18 mouse cellular contexts compared by ENCODE assay signal in the genomic region with DNA sequence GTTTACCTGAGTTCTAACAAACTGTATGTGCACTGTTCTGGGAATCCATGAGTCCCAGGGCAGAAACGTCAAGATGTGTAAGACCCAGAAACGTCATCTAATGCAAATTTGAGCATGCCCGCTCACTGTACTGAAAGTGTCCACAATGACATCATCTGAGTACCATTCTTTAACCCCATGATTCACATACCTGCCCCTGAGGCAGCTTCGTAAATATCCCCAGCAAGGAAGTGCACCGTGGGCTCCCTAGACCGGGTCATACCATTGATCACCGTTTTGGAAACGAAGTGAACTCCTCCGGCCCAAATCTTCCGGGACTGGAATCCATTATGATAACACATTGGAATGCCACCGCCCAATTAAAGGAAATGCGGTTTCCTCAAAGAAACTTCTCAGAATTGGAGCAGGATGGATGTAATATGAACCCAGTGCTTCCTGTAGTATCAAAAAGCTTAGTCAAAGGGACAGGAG. TPM values are rescaled to one million over a fixed set of nuclear protein-coding genes. Genes with fewer than 3 reads are reported as not detected.
DNase-seq lines count a peak whose midpoint lies in the region; ATAC-seq and TF ChIP-seq lines count a peak whose summit lies in the region.
"Had no signal": no experiment of that assay in that cellular context is flagged by ENCODE, and none has a peak within 500 bp of the region (broad histone marks: within the 10 kb centered on the region; RNA-seq: fewer than 3 reads in every experiment).

No protein-coding gene starts in this region.

- in situ Hi-C loops in CH12.LX (cut with MboI; ENCODE audit: low pct_ligation_motif_present, low pct_unique_long_range_greater_than_20kb, low sequenced_read_pairs): no loop called here

- peak overlapping the region; percentile 4; the same call in 1 of the 2 replicates for H3K4me2 ChIP-seq in lung, embryonic 14.5 days
- no peak overlapping the region; the same call in 1 of the 2 replicates for H3K4me2 ChIP-seq in CH12.LX (ENCODE audit: insufficient read depth, low read depth, poor library complexity, severe bottlenecking)
- no peak overlapping the region for H3K4me2 ChIP-seq in embryonic facial prominence, embryonic 11.5 days (ENCODE audit: low read depth, low read length)
- H3K4me2 ChIP-seq: embryonic facial prominence, embryonic 12.5 days; heart, embryonic 11.5 days; limb, embryonic 13.5 days; liver, embryonic 15.5 days; midbrain, embryonic 15.5 days; neural tube, embryonic 12.5 days had no signal

- no peak for TF ChIP-seq CTCF in lung, embryonic 14.5 days (IDR thresholded peaks at IDR 0.05; ENCODE audit: low read depth)
- no peak for TF ChIP-seq CTCF in CH12.LX (conservative IDR thresholded peaks at IDR 0.05 in 1 of 2, IDR thresholded peaks at IDR 0.05 in 1 of 2; ENCODE audit: low read depth in 2 of 2, low read length in 2 of 2)

- H3K79me2 ChIP-seq in CH12.LX (replicated peaks; ENCODE audit: control insufficient read depth, extremely low read depth, insufficient read depth, poor library complexity, severe bottlenecking): no peaks in the 10 kb centered on the region

- dilution Hi-C loops in CH12.LX (cut with MboI; ENCODE audit: extremely low pct_ligation_motif_present, extremely low pct_unique_long_range_greater_than_20kb, low sequenced_read_pairs): no loop called here

- H3K4me3 ChIP-seq in lung, embryonic 14.5 days (ENCODE audit: low read depth, low read length): no peak overlapping the region
- no peak overlapping the region for H3K4me3 ChIP-seq in CH12.LX (replicated peaks in 1 of 3; ENCODE audit: low read depth in 2 of 3, low read length in 2 of 3, poor library complexity in 1 of 3)
- H3K4me3 ChIP-seq in embryonic facial prominence, embryonic 11.5 days (ENCODE audit: low read depth, low read length): no peak overlapping the region
- H3K4me3 ChIP-seq: embryonic facial prominence, embryonic 12.5 days; limb, embryonic 13.5 days; liver, embryonic 15.5 days; midbrain, embryonic 15.5 days; neural tube, embryonic 12.5 days had no signal

- H3K9ac ChIP-seq in lung, embryonic 14.5 days: no peak overlapping the region
- no peak overlapping the region for H3K9ac ChIP-seq in CH12.LX (ENCODE audit: insufficient read depth, low read depth)
- no peak overlapping the region for H3K9ac ChIP-seq in embryonic facial prominence, embryonic 11.5 days (replicated peaks; ENCODE audit: low read length)
- H3K9ac ChIP-seq: embryonic facial prominence, embryonic 12.5 days; limb, embryonic 13.5 days; liver, embryonic 15.5 days; midbrain, embryonic 15.5 days; neural tube, embryonic 12.5 days had no signal

- peak; percentile 32 for DNase-seq in lung, embryonic 14.5 days
- DNase-seq in lung, postnatal 25 days (ENCODE audit: low spot score): no peak
- DNase-seq in CH12.LX (ENCODE audit: extremely low read depth): peak; percentile 24
- peak; percentile 62 for DNase-seq in embryonic facial prominence, embryonic 11.5 days (ENCODE audit: low spot score)
- no peak for DNase-seq in cerebellum, postnatal 14 days
- no peak for DNase-seq in thymus, postnatal 4 days
- DNase-seq: adrenal gland, postnatal 14 days; cerebellum, adult 2 months; heart, postnatal 4 days; layer of hippocampus, postnatal 36 days; right cerebral cortex, postnatal 4 days had no signal

- H3K9me3 ChIP-seq in lung, embryonic 14.5 days (ENCODE audit: low read depth, low read length): no peaks in the 10 kb centered on the region
- no peaks in the 10 kb centered on the region for H3K9me3 ChIP-seq in CH12.LX (replicated peaks; ENCODE audit: low read length)
- no peaks in the 10 kb centered on the region for H3K9me3 ChIP-seq in embryonic facial prominence, embryonic 11.5 days (replicated peaks; ENCODE audit: control insufficient read depth, low read length)
- H3K9me3 ChIP-seq: limb, embryonic 13.5 days; liver, embryonic 15.5 days; midbrain, embryonic 15.5 days had no signal

- H3K27ac ChIP-seq in lung, embryonic 14.5 days (ENCODE audit: low read depth): no peak overlapping the region
- H3K27ac ChIP-seq in CH12.LX (ENCODE audit: insufficient read depth, low read depth): no peak overlapping the region
- H3K27ac ChIP-seq in embryonic facial prominence, embryonic 11.5 days (replicated peaks; ENCODE audit: low read depth, low read length): no peak overlapping the region
- H3K27ac ChIP-seq: embryonic facial prominence, embryonic 12.5 days; limb, embryonic 13.5 days; liver, embryonic 15.5 days; midbrain, embryonic 15.5 days; neural tube, embryonic 12.5 days had no signal

- no peak for ATAC-seq in lung, embryonic 14.5 days (ENCODE audit: insufficient read depth)
- no peak; the same call in 1 of the 2 replicates for ATAC-seq in embryonic facial prominence, embryonic 11.5 days (replicated peaks; ENCODE audit: insufficient number of reproducible peaks, low FRiP score, low TSS enrichment, low read depth)
- ATAC-seq in neutrophil, adult 5-6 weeks (ENCODE audit: extremely low read depth, insufficient number of reproducible peaks, low FRiP score, poor library complexity, severe bottlenecking): peak; percentile 33; the same call in 1 of the 2 replicates
- ATAC-seq: midbrain, embryonic 15.5 days had no signal

- no peaks in the 10 kb centered on the region for H3K36me3 ChIP-seq in lung, embryonic 14.5 days (ENCODE audit: insufficient read depth)
- no peaks in the 10 kb centered on the region for H3K36me3 ChIP-seq in CH12.LX (replicated peaks in 1 of 2; ENCODE audit: control insufficient read depth in 1 of 2, insufficient read depth in 1 of 2, low read length in 1 of 2)
- H3K36me3 ChIP-seq in embryonic facial prominence, embryonic 11.5 days (replicated peaks; ENCODE audit: control insufficient read depth, insufficient read depth, low read depth, low read length): no peaks in the 10 kb centered on the region
- H3K36me3 ChIP-seq: embryonic facial prominence, embryonic 12.5 days; limb, embryonic 13.5 days; liver, embryonic 15.5 days; midbrain, embryonic 15.5 days; neural tube, embryonic 12.5 days had no signal

- 38% methylated on average over 12 of the region's 12 CpGs for WGBS in lung, embryonic 14.5 days
- WGBS in embryonic facial prominence, embryonic 11.5 days: 44% methylated on average over 12 of the region's 12 CpGs

- peak; percentile 40; the same call in 1 of the 2 replicates for TF ChIP-seq EP300 in CH12.LX (IDR thresholded peaks at IDR 0.05; ENCODE audit: low read length)

- no peak for TF ChIP-seq RAD21 in CH12.LX (IDR thresholded peaks at IDR 0.05; ENCODE audit: low read depth, low read length)

- H3K4me1 ChIP-seq in lung, embryonic 14.5 days (ENCODE audit: insufficient read depth): peaks cover 5% of the 10 kb centered on the region; the same call in 1 of the 2 replicates
- H3K4me1 ChIP-seq in CH12.LX (ENCODE audit: control insufficient read depth in 1 of 2, insufficient read depth in 2 of 2): peaks cover 3 to 7% of the 10 kb centered on the region in 2 experiments; a peak in 1 of 4 replicates
- H3K4me1 ChIP-seq in embryonic facial prominence, embryonic 11.5 days (ENCODE audit: control insufficient read depth, insufficient read depth, low read length): no peaks in the 10 kb centered on the region
- H3K4me1 ChIP-seq: liver, embryonic 15.5 days; midbrain, embryonic 15.5 days; neural tube, embryonic 12.5 days had no signal

- no peak for TF ChIP-seq POLR2A in CH12.LX (IDR thresholded peaks at IDR 0.05; ENCODE audit: low read depth, low read length)

- H3K27me3 ChIP-seq in lung, embryonic 14.5 days (ENCODE audit: insufficient read depth, low read length): no peaks in the 10 kb centered on the region
- no peaks in the 10 kb centered on the region for H3K27me3 ChIP-seq in CH12.LX (replicated peaks)
- H3K27me3 ChIP-seq in embryonic facial prominence, embryonic 11.5 days (ENCODE audit: control insufficient read depth, insufficient read depth, low read length): no peaks in the 10 kb centered on the region
- H3K27me3 ChIP-seq: embryonic facial prominence, embryonic 12.5 days; liver, embryonic 15.5 days; midbrain, embryonic 15.5 days; neural tube, embryonic 12.5 days had no signal

TF ChIP-seq in CH12.LX, 34 proteins besides CTCF, POLR2A, EP300 and RAD21:
- peak; percentile 38; the same call in 1 of the 2 replicates for TF ChIP-seq IRF4 (IDR thresholded peaks at IDR 0.05; ENCODE audit: low read depth, low read length)
- TF ChIP-seq CHD2 (IDR thresholded peaks at IDR 0.05; ENCODE audit: low read length): no peak
- TF ChIP-seq ZC3H11A (IDR thresholded peaks at IDR 0.05; ENCODE audit: low read depth, low read length): no peak
- TF ChIP-seq MAFK (IDR thresholded peaks at IDR 0.05; ENCODE audit: insufficient replicate concordance, low read length): no peak
- TF ChIP-seq JUN (IDR thresholded peaks at IDR 0.05; ENCODE audit: insufficient read depth, low read depth, low read length): peak; percentile 59; the same call in 1 of the 2 replicates
- TF ChIP-seq MYC (IDR thresholded peaks at IDR 0.05; ENCODE audit: low read depth, low read length): 0 out of 2 replicates have a peak, but pooled peaks have one; percentile 26
- TF ChIP-seq SIN3A (IDR thresholded peaks at IDR 0.05; ENCODE audit: low read length): no peak
- no peak for TF ChIP-seq ELF1 (IDR thresholded peaks at IDR 0.05; ENCODE audit: low read depth, low read length)
- 0 out of 2 replicates have a peak, but pooled peaks have one; percentile 43 for TF ChIP-seq MEF2A (IDR thresholded peaks at IDR 0.05; ENCODE audit: borderline replicate concordance, low read depth, low read length)
- TF ChIP-seq MAZ (IDR thresholded peaks at IDR 0.05; ENCODE audit: low read depth, low read length): 0 out of 2 replicates have a peak, but pooled peaks have one; percentile 24
- peak; percentile 78 for TF ChIP-seq BHLHE40 (IDR thresholded peaks at IDR 0.05; ENCODE audit: low read depth, low read length)
- no peak for TF ChIP-seq NELFE (IDR thresholded peaks at IDR 0.05; ENCODE audit: low read depth, low read length)
- TF ChIP-seq UBTF (IDR thresholded peaks at IDR 0.05; ENCODE audit: low read depth, low read length): no peak
- TF ChIP-seq ETS1 (conservative IDR thresholded peaks at IDR 0.05; ENCODE audit: low read depth, low read length): peak; percentile 66

RNA-seq across cellular contexts. Expression of gene Ptpn13, which starts 57.8 kb away (rescaled TPM):
- 15.7 and 16.2 TPM in 2 replicates for polyA plus RNA-seq in lung, embryonic 14.5 days (2014; fragmentation: Nextera tagmentation; extraction: Ambion mirVana)
- total RNA-seq in CH12.LX (2012; rRNA removed): 0.04 TPM in 2 replicates
- total RNA-seq in CH12.LX (2014; rRNA removed): not detected in 2 replicates
- not detected in 2 replicates for polyA plus RNA-seq in CH12.LX (2012; ENCODE audit: insufficient read length, low read depth)
- polyA plus RNA-seq in embryonic facial prominence, embryonic 11.5 days (2014; fragmentation: Nextera tagmentation; extraction: Ambion mirVana): 14.5 and 15.3 TPM in 2 replicates
- 0.37 and 0.47 TPM in 2 replicates for total RNA-seq in neutrophil, adult 5-6 weeks (2017)

Comparison
In these comparisons a context has a peak if more than half of its experiments do, and no peak if none do; other contexts are left out.
1. DNase-seq: peak in lung, embryonic 14.5 days (single experiment), CH12.LX (single experiment) and embryonic facial prominence, embryonic 11.5 days (single experiment); none in lung, postnatal 25 days (single experiment), cerebellum, postnatal 14 days (0 of 2) and thymus, postnatal 4 days (single experiment).
2. RNA of gene Ptpn13, which starts 57.8 kb away (polyA plus RNA-seq): 15.7 to 16.2 TPM in lung, embryonic 14.5 days and 14.5 to 15.3 TPM in embryonic facial prominence, embryonic 11.5 days; not detected in CH12.LX; every median in the first group is over 10 times any median in the second.